In genomic region chr10:95390871-95391270, GRCm38 (mm10) we compare ENCODE assay signal across 12 mouse cellular contexts.
"Had no signal": no experiment of that assay in that cellular context is flagged by ENCODE, and none has a peak within 500 bp of the region (broad histone marks: within the 10 kb centered on the region; RNA-seq: fewer than 3 reads in every experiment).

No protein-coding gene starts in this region.

- DNase-seq: lung, embryonic 14.5 days; lung, postnatal 10 days; lung, postnatal 4 days; midbrain, embryonic 14.5 days; retina, postnatal 1 day; right cerebral cortex, adult 18-20 months; right cerebral cortex, postnatal 25 days; right cerebral cortex, postnatal 4 days; spleen, adult 18-20 months; thymus, adult 18-20 months; thymus, postnatal 14 days; thymus, postnatal 36 days had no signal
